Mouse (Mus musculus) myocyte (in vitro differentiated cells): ENCODE data around the gene Thumpd2.

Experiments used
- MAX ChIP-seq: IDR thresholded peaks from one replicate; pipeline ENCODE4 v1.6.1; 2011; ENCODE audit warnings: low read depth, mild to moderate bottlenecking, control low read depth
- POLR2A ChIP-seq: IDR thresholded peaks from one replicate; pipeline ENCODE4 v1.6.1; 2011; ENCODE audit warnings: low read depth, mild to moderate bottlenecking, control low read depth, moderate library complexity; ENCODE audit not compliant: insufficient read length

- TF ChIP-seq MAX, result no peak
- no peak for TF ChIP-seq POLR2A
Observed at GRCm38 (mm10) chr17:81062349-81062871, 2.5 kb downstream of the Thumpd2 start.
